Mouse (Mus musculus) right cerebral cortex, postnatal 36 days (tissue): ENCODE measurements around the gene Fam43a.

Experiments
- DNase-seq, 2 experiments: peaks; one replicate each; pipeline ENCODE4 v3.0.0; 2022; ENCODE audit warnings: low spot score in 2 of 2, mixed read lengths in 1 of 2

The Fam43a gene

GRCm38 (mm10) chr16:30599491-30600268 lies at the start of gene Fam43a:
Gene Fam43a, plus strand, starts transcription at chr16:30599723.
- DNase-seq, result peak; percentile 67 to 80

GRCm38 (mm10) chr16:30549966-30550747 lies 49.4 kb upstream of the Fam43a start:
- peak; percentile 53 to 68 for DNase-seq

GRCm38 (mm10) chr16:30550748-30551192 lies 48.8 kb upstream of the Fam43a start, which contains the start of gene Tmem44:
Gene Tmem44, minus strand, starts transcription at chr16:30550842.
- DNase-seq, result no peak

DNA sequence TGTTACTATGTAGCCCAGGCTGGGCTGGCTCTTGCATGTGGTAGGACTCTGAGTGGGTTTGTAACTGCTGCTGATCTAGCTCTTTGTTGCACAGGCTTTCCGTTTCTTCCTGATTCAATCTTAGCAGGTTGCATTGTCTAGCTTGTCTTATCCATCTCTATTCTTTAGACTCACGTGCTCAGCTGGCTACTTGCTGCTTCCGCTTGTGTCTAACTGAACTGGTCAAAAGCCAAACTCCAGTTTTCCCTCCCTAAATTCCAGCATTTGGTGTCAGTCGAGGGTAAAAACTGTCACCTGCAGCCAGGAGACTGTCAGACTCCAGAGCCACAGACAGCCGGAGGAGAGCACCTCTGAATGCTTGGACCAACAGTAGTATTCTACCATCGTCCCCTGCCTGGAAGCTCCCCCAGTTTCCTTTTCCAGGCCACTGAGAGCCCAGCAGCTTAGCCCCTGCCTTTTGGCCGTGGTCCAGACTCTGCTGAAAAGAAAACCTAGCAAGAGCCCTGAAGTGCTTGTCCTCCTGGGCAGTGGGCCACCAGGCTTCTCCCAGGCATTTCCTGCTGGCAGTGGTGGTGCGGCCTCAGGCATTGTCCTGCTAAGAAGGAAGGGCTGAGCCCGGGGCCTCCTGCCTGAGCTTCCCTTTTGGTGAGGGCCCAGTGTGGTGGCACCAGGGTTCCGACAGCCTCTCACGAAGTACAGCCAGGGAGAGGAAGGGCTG lies 46.7 kb upstream of the Fam43a start:
- peak; percentile 69 to 81 for DNase-seq

DNA sequence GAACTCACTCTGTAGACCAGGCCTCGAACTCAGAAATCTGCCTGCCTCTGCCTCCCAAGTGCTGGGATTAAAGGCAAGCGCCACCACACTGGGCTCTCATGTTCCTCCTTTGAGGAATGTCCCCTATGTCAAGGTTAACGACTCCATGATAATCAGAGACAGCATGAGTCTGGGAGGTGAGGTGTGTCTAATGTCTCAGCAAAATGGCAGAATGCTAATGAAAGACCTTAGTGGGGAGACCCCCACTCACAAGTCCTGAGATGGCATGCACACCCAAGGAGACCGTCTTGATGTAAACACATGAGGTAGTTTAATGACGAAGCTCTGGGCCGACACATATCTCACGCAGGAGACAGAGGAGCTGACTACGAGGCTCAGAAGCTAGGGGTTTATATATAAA lies 45.4 kb upstream of the Fam43a start:
- no peak for DNase-seq

GRCm38 (mm10) chr16:30559312-30559992 lies 40.1 kb upstream of the Fam43a start:
- DNase-seq, result no peak

DNA sequence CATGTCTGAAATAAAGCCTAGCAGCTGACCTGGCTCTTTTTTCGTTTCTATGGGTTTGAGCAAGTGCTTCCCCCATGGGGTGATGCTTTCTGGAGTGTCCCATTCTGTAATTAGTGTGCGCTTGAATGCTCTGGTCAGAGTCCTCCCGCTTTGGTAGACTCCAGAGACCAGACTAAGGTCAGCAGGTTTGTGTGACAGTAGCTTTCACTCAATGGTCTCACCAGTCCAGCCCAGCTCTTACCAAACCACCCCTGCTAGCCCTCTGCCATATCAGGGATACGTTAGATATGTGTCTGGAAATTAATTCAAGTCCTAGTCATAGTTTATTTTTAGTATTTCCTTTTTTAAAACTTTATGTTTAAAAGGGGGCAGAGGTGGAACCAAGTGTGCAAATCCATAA lies 38.9 kb upstream of the Fam43a start:
- DNase-seq, result no peak

- no peak for DNase-seq
Measured at GRCm38 (mm10) chr16:30565631-30566030, 33.9 kb upstream of the Fam43a start.

DNA sequence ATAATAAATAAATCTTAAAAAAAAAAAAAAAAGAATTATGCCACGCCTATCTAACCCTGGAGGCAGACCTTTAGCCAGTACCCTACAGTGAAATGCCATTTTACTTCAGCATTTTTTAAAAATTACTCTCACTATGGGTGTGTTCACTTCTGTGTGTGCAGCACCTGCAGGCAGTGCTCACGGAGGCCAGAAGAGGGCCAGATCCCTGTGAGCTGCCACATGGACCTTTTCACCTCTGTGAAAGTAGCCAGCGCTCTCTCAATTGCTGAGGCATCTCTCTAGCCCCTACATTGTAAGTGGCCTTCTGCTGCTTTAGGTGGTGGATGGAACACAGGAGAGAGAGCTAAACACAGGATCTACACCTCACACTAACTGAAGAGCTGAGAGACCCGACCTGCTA lies 29.4 kb upstream of the Fam43a start:
- DNase-seq, result no peak

DNA sequence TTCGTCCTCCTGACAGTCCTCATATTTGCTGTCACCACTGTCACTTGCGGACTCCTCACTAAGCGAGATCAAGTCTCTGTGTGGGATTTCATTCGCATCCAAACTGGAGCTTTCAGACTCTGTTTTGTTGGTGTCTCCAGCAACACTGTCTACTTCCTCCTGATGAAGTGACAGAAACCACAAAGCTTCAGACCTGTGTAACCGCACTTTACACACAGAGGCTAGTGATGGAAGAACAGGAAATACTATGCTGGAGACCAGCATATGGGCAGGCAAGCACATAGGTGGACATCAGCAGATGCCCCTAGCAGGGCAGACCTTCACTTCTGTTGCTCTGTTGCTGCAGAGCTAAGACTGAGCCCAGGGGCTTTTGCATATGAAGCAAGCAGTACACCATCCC lies 28.1 kb upstream of the Fam43a start:
- no peak for DNase-seq

GRCm38 (mm10) chr16:30572239-30572638 lies 27.3 kb upstream of the Fam43a start:
- DNase-seq, result no peak

DNA sequence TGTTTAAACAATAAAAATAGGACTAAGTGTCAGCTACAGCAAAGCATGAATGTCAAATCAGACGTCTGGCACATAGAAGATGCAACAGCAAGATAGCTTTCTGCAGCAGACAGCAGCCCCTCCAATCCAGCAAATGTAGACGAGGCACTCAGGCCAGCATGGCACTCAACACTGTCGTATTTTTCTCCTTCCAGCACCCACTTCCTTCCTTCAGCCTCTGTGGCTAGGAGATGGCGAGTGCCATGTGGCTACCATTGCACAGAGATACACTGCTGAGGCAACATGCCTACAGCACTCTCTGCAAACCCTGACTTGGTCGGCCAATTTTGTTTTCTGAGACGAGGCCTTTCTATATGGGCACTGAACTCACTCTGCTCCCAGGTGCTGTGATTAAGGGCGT lies 23.7 kb upstream of the Fam43a start:
- DNase-seq, result no peak

- DNase-seq, result no peak
Measured at GRCm38 (mm10) chr16:30576392-30576791, 23.1 kb upstream of the Fam43a start.

DNA sequence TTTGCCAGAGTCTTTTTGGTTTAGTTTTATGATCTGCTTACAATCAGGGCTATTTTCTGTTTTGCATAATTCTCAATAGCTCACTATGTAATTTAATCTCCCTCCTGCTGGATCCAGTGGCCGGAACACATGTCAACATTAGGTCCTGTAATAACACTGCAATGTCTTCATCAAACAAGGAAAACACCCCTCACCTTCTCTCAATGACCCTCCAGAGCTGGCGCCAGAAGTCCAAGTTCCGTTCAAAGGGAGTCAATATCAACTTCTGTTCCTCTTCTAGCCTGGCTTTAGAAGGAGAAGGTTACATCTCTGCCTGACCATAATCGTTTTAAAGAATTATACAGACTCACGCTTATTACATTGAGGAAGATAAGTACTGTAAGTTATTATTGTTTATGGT lies 18.8 kb upstream of the Fam43a start:
- DNase-seq, result no peak

DNA sequence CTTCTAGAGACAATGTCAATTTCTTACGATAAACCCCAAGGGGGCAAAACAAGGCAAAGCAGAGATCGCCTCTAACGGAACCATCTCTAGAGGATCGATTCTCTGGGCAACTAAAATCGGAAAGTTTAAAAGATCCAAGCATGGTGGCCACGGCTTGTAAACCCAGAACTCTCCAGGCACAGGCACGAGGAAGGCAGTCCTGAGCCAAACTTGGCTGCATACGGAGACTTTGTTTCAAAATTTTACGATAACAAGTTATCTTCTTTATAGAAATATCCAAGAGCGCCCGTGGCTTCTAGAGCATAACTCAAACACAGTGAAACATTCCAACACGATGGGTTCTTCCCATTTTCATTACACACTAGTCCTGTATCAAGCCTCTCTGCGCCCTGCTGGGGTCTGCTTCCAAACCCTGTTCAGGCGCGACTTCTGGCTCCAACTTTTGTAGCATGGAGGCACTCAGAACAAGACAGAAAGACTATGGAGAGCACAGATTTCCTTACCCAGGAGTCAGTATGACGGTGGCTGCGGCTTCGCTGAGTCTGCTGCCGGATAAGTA lies 12.5 kb upstream of the Fam43a start:
- no peak for DNase-seq

DNA sequence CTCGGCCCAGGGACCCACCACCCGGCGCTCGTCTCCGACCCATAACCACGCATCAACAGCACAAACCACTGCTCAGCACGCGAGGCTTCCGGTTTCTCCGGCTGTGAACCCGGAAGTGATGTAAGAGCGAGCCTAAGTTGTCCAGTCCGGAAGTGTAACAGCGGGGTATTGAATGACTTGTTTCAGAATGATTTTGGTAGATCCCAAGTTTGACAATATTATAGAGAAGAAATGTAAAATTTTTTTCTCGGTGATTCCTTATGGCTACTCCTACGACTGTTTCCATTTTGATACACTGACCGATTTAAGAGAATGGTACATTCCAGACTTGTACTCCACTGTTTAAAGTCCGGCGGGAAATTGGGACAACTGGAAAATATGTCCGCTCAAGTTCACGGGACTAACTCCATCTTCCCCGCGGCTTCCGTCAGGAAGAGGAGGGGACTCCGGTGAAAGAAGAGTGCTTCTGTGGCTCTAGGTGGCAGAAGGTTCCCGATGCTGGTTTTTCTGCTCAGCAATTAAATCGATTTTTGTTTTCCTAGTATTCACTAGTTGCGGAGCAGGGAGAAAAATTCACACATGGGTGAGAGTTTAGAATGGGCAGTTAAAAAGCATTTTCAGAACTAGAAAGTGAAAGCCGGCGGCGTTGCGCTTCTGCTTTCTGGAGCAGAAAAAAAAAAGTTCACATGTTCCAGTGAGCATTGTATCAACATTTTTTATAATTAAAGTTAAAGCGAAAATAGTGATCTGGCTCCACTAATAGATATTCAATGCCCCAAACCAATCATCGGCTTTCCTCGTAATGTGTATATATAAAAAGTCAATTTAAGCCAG lies 11.8 kb upstream of the Fam43a start, which contains the start of gene Lsg1:
Lsg1 (minus strand) TSS at position 99 of the 834 bp plus-strand sequence.
- peak; percentile 72 to 77 for DNase-seq

- DNase-seq, result no peak
Measured at GRCm38 (mm10) chr16:30590264-30591209, 9.0 kb upstream of the Fam43a start.

DNA sequence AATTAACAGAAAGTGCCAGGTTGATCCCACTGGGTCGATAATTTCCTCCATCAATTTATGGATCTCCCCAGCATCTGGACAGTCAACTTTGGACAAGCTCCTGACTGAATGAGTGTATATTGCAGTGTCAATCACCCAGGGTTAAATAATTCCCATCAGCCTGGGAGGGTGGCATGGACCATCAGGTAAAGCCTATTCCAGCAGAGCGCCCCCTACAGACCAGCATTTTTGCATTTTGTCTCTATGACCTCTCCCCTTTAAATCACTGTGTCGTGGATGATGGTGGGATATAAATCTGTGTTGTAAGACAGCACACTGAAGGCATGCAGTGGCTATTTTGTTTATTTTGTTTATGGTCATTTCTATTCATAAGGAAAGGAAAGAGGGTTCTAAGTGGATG lies 7.5 kb upstream of the Fam43a start:
- no peak for DNase-seq

GRCm38 (mm10) chr16:30595356-30595755 lies 4.2 kb upstream of the Fam43a start:
- no peak for DNase-seq
